Mouse (Mus musculus) adrenal gland, postnatal 10 days (tissue): ENCODE results near the gene Grid1. TPM values are rescaled to one million over a fixed set of nuclear protein-coding genes. Genes with fewer than 3 reads are reported as not detected.

Experiments used
- DNase-seq: peaks from one replicate; pipeline ENCODE4 v3.0.0; 2021; ENCODE audit warnings: mixed read lengths
- long read RNA-seq, 2 experiments: library from polyadenylated mRNA; stranded (forward); transcript quantifications; one replicate each; pipeline ENCODE4 v2.0.0; 2021
- total RNA-seq, 2 experiments: library from RNA; stranded (reverse); gene quantifications; 2 replicates each; pipeline ENCODE4 v1.2.3; 2021

Grid1 gene
- under 1 TPM; 0.57 to 0.61 TPM for total RNA-seq
- long read RNA-seq, experiment 1: 0 reads
- long read RNA-seq, experiment 2: 0 reads

GRCm38 (mm10) chr14:34819919-34820652 is at the start of gene Grid1:
Gene Grid1 (plus strand): TSS chr14:34820108.
- DNase-seq: peak; percentile 23

- DNase-seq: no peak
These were observed 49.4 kb upstream of the Grid1 start for GRCm38 (mm10) chr14:34770467-34770866.

GRCm38 (mm10) chr14:34771601-34772000 is 48.3 kb upstream of the Grid1 start:
- no peak for DNase-seq

GRCm38 (mm10) chr14:34772132-34772531 is 47.8 kb upstream of the Grid1 start:
- DNase-seq: no peak

GRCm38 (mm10) chr14:34773681-34774080 is 46.2 kb upstream of the Grid1 start:
- no peak for DNase-seq

- DNase-seq: no peak
These were observed 45.7 kb upstream of the Grid1 start for GRCm38 (mm10) chr14:34774231-34774630.

GRCm38 (mm10) chr14:34776719-34777385 is 43.1 kb upstream of the Grid1 start:
- DNase-seq: no peak

- DNase-seq: peak; percentile 60
These were observed 42.1 kb upstream of the Grid1 start for GRCm38 (mm10) chr14:34777810-34778209.

GRCm38 (mm10) chr14:34778760-34779159 is 41.1 kb upstream of the Grid1 start:
- no peak for DNase-seq

GRCm38 (mm10) chr14:34793406-34794037 is 26.4 kb upstream of the Grid1 start:
- DNase-seq: no peak

- DNase-seq: peak; percentile 87
These were observed 9.0 kb upstream of the Grid1 start for GRCm38 (mm10) chr14:34810763-34811489.

- DNase-seq: no peak
These were observed 8.5 kb upstream of the Grid1 start for GRCm38 (mm10) chr14:34811490-34811808.

GRCm38 (mm10) chr14:34816301-34816700 is 3.6 kb upstream of the Grid1 start:
- peak; percentile 57 for DNase-seq

GRCm38 (mm10) chr14:34818387-34818980 is 1.4 kb upstream of the Grid1 start:
- DNase-seq: no peak

- DNase-seq: peak; percentile 17
These were observed 588 bp upstream of the Grid1 start for GRCm38 (mm10) chr14:34819121-34819918.

- no peak for DNase-seq
These were observed 721 bp downstream of the Grid1 start for GRCm38 (mm10) chr14:34820653-34821005.

- DNase-seq: no peak
These were observed 1.4 kb downstream of the Grid1 start for GRCm38 (mm10) chr14:34821131-34821790.

- peak; percentile 60 for DNase-seq
These were observed 3.2 kb downstream of the Grid1 start for GRCm38 (mm10) chr14:34823136-34823535.

GRCm38 (mm10) chr14:34824186-34824585 is 4.3 kb downstream of the Grid1 start:
- DNase-seq: no peak

- peak; percentile 19 for DNase-seq
These were observed 6.0 kb downstream of the Grid1 start for GRCm38 (mm10) chr14:34825902-34826301.

GRCm38 (mm10) chr14:34829831-34830230 is 9.9 kb downstream of the Grid1 start:
- DNase-seq: no peak
